Mouse (Mus musculus) kidney, postnatal 14 days (tissue): ENCODE results near the gene Irf9.

Experiments
- DNase-seq: peaks from one replicate; pipeline ENCODE4 v3.0.0; 2022; ENCODE audit warnings: mixed read lengths

Irf9 gene

GRCm38 (mm10) chr14:55603271-55603632 lies at the start of gene Irf9:
TSS of gene Irf9 (plus strand) at chr14:55603571.
- DNase-seq, result no peak

- DNase-seq, result no peak
These were observed 48.7 kb upstream of the Irf9 start for GRCm38 (mm10) chr14:55554635-55555034.

GRCm38 (mm10) chr14:55555788-55556187 lies 47.6 kb upstream of the Irf9 start:
- DNase-seq, result no peak

- DNase-seq, result peak; percentile 89
These were observed 46.4 kb upstream of the Irf9 start for GRCm38 (mm10) chr14:55557003-55557402.

GRCm38 (mm10) chr14:55557587-55557986 lies 45.8 kb upstream of the Irf9 start:
- DNase-seq, result peak; percentile 42

- DNase-seq, result no peak
These were observed 44.5 kb upstream of the Irf9 start for GRCm38 (mm10) chr14:55558740-55559448.

GRCm38 (mm10) chr14:55559799-55560201 lies 43.6 kb upstream of the Irf9 start, which contains the start of gene Dcaf11:
TSS of gene Dcaf11 (plus strand) at chr14:55560006.
- peak; percentile 96 for DNase-seq

- peak; percentile 99 for DNase-seq
These were observed 42.9 kb upstream of the Irf9 start, which contains the start of gene A730061H03Rik for GRCm38 (mm10) chr14:55560202-55561073. TSS of gene A730061H03Rik (minus strand) at chr14:55560406.

- peak; percentile 28 for DNase-seq
These were observed 41.5 kb upstream of the Irf9 start for GRCm38 (mm10) chr14:55561860-55562259.

- no peak for DNase-seq
These were observed 40.1 kb upstream of the Irf9 start for GRCm38 (mm10) chr14:55563249-55563648.

- DNase-seq, result no peak
These were observed 37.6 kb upstream of the Irf9 start for GRCm38 (mm10) chr14:55565748-55566147.

- DNase-seq, result peak; percentile 26
These were observed 35.9 kb upstream of the Irf9 start for GRCm38 (mm10) chr14:55567496-55567895.

- DNase-seq, result no peak
These were observed 32.8 kb upstream of the Irf9 start for GRCm38 (mm10) chr14:55570588-55570987.

GRCm38 (mm10) chr14:55571760-55572159 lies 31.6 kb upstream of the Irf9 start:
- DNase-seq, result no peak

GRCm38 (mm10) chr14:55575302-55575701 lies 28.1 kb upstream of the Irf9 start, which contains the start of gene Fitm1:
TSS of gene Fitm1 (plus strand) at chr14:55575617.
- no peak for DNase-seq

- DNase-seq, result peak; percentile 53
These were observed 27.7 kb upstream of the Irf9 start for GRCm38 (mm10) chr14:55575711-55576110.

GRCm38 (mm10) chr14:55576376-55576775 lies 27.0 kb upstream of the Irf9 start:
- peak; percentile 39 for DNase-seq

- peak; percentile 89 for DNase-seq
These were observed 25.3 kb upstream of the Irf9 start, which contains the start of gene Psme1 for GRCm38 (mm10) chr14:55577871-55578667. TSS of gene Psme1 (plus strand) at chr14:55578123.

GRCm38 (mm10) chr14:55578668-55579269 lies 24.6 kb upstream of the Irf9 start:
- DNase-seq, result peak; percentile 80

- no peak for DNase-seq
These were observed 23.6 kb upstream of the Irf9 start for GRCm38 (mm10) chr14:55579511-55580496.

GRCm38 (mm10) chr14:55580731-55581130 lies 22.6 kb upstream of the Irf9 start:
- no peak for DNase-seq
